Mouse (Mus musculus) lung, postnatal 0 days (tissue): ENCODE data around the gene Olfr769.
"Not testable (repeated sequence)": the region's sequence is repeated elsewhere in the genome, so short reads cannot be mapped to it uniquely, and the experiment has no call there.

ENCODE experiments used
- CTCF ChIP-seq: IDR thresholded peaks from 2 replicates; pipeline ENCODE4 v1.5.1; 2016; ENCODE audit warnings: antibody characterized with exemption, mild to moderate bottlenecking
- EP300 ChIP-seq: IDR thresholded peaks from 2 replicates; pipeline ENCODE4 v1.6.1; 2016; ENCODE audit warnings: antibody characterized with exemption, mild to moderate bottlenecking, control low read depth

DNA sequence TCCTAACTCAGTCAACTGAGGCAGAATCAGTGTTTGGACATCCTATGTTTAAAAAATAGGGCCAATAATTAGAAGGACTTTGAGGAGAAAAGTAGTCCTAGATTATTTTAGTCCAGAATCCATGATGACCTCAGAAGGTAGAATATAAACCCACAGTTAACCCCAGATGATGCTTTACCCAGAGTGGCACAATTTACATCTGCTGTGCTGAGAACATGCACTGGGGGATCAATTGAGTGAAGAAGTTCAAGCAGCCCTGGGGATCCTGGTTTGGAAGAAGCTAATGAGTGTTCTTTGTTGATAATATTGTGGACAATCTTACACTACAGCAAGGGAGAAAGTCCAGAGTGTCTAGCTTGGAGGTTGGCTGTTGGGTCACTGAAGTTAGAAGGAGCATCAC, 34.9 kb downstream of the Olfr769 start, which contains the start of gene Olfr767:
- TF ChIP-seq CTCF, EP300: not testable (repeated sequence)
